Mouse (Mus musculus): ENCODE results near the gene Bglap2. TPM values are rescaled to one million over a fixed set of nuclear protein-coding genes. Genes with fewer than 3 reads are reported as not detected.

Bglap2 gene
- polyA plus RNA-seq, 1 experiment from 2014 or later, result not detected

DNA sequence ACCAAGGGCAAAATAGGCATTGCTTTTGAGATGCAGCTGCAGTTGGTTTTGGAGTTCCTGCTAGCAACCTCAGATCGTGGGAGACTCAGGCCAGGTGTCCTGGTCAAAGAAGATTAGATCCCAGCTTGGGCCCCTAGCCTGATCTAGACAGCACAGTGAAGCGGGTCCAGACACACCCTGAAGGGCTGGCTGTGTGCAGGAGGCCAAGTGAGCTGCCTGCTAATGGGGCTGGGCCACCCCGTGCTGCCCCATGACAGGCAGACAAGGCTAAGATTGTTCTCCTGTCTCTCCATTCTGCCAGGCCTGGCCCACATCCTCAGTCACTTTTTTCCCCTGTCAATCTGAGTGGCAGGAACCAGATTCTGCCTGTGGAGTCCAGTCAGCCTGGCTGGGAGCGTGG lies 14.8 kb downstream of the Bglap2 start:
- Histone ChIP-seq H3K27me3 (ENCODE audit: control insufficient read depth, insufficient read depth, low read length) (peaks cover 15% of the 10 kb centered on the region), H3K4me1 (ENCODE audit: control insufficient read depth, insufficient read depth, low read length) (no peaks in the 10 kb centered on the region), H3K9ac (ENCODE audit: low read length) (no peak overlapping the region), H3K36me3 (ENCODE audit: control insufficient read depth, insufficient read depth, low read length) (peaks cover 18% of the 10 kb centered on the region), H3K4me3 (ENCODE audit: low read depth, low read length) (no peak overlapping the region), H3K9me3 (ENCODE audit: control insufficient read depth, low read length) (no peaks in the 10 kb centered on the region), H3K27ac (ENCODE audit: low read depth, low read length) (no peak overlapping the region), H3K4me2 (ENCODE audit: low read depth) (no peak overlapping the region)
- DNase-seq (ENCODE audit: low spot score) (no peak), ATAC-seq (ENCODE audit: insufficient read depth, low FRiP score, low TSS enrichment) (no peak)
- 70% methylated on average over 4 of the region's 4 CpGs for WGBS

DNA sequence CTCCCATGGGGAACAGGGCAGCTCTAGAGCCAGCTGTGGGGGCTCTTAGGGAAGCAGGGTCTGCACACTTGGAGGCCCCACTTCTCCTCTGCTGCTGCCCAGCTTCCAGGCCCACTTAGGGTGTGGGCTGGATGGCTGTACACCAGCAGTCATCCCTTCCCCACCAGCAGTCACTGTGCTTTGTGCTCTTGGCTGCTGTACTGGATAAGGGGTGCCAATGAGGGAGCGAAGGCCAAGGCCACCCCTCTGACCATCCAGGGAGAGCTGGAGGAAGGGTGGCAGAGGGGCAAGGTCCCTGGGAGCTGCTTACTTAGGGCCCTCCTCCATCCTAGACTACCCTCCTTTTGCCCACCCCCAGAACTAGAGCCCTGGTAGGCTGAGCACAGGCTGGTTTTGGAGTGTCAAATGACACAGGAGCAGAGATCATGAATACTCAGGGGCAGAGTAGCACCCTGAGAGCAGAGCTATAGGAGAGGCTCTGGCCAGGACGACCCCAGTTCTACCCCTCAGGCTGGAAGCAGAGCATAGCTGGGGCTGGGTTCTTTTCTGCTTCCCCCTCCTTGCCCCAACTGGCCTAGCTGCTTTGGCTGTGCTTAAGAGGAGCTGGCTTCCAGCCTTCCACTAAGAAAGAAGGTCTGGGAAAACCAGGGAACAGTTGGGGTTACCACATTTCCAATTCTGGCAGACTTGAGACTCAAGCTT lies 16.7 kb downstream of the Bglap2 start:
- peaks cover 27% of the 10 kb centered on the region for H3K36me3 ChIP-seq (ENCODE audit: control insufficient read depth, insufficient read depth, low read length)
- H3K9ac ChIP-seq (ENCODE audit: low read length), result no peak overlapping the region
- no peaks in the 10 kb centered on the region for H3K4me1 ChIP-seq (ENCODE audit: control insufficient read depth, insufficient read depth, low read length)
- ATAC-seq (ENCODE audit: insufficient read depth, low FRiP score, low TSS enrichment) (no peak), DNase-seq (ENCODE audit: low spot score) (peak; percentile 6)
- 86% methylated on average over 2 of the region's 2 CpGs for WGBS
- no peak overlapping the region for H3K4me2 ChIP-seq (ENCODE audit: low read depth)
- H3K4me3 ChIP-seq (ENCODE audit: low read depth, low read length), result no peak overlapping the region
- H3K27ac ChIP-seq (ENCODE audit: low read depth, low read length), result no peak overlapping the region
- peaks cover 15% of the 10 kb centered on the region for H3K27me3 ChIP-seq (ENCODE audit: control insufficient read depth, insufficient read depth, low read length)
- H3K9me3 ChIP-seq (ENCODE audit: control insufficient read depth, low read length), result no peaks in the 10 kb centered on the region

DNA sequence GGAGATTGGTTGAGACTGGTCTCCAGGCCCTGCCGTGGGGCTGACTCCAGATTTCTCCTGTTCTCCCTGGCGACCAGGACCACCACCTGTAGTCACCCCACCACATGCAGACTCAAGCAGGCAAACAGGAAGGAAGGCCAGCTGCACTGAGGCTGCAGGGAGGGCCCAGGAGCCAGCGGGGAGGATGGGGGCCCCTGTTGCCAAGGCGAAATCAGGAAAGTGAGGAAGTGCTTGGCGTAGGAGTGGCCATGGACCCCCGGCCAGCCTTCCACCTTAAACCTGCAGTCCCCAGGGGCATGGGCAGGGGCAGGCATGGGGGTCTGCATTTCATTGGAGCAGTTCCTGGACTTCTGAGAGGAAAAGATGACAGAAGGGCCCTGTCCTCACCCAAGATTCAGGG lies 17.4 kb downstream of the Bglap2 start:
- WGBS, result 84% methylated on average over 6 of the region's 6 CpGs
- peak; percentile 10 for DNase-seq (ENCODE audit: low spot score)
- Histone ChIP-seq H3K4me1 (ENCODE audit: control insufficient read depth, insufficient read depth, low read length) (no peaks in the 10 kb centered on the region), H3K27me3 (ENCODE audit: control insufficient read depth, insufficient read depth, low read length) (peaks cover 15% of the 10 kb centered on the region), H3K9me3 (ENCODE audit: control insufficient read depth, low read length) (no peaks in the 10 kb centered on the region), H3K36me3 (ENCODE audit: control insufficient read depth, insufficient read depth, low read length) (peaks cover 34% of the 10 kb centered on the region), H3K4me3 (ENCODE audit: low read depth, low read length) (no peak overlapping the region), H3K9ac (ENCODE audit: low read length) (no peak overlapping the region), H3K4me2 (ENCODE audit: low read depth) (no peak overlapping the region), H3K27ac (ENCODE audit: low read depth, low read length) (no peak overlapping the region)
- no peak for ATAC-seq (ENCODE audit: insufficient read depth, low FRiP score, low TSS enrichment)

DNA sequence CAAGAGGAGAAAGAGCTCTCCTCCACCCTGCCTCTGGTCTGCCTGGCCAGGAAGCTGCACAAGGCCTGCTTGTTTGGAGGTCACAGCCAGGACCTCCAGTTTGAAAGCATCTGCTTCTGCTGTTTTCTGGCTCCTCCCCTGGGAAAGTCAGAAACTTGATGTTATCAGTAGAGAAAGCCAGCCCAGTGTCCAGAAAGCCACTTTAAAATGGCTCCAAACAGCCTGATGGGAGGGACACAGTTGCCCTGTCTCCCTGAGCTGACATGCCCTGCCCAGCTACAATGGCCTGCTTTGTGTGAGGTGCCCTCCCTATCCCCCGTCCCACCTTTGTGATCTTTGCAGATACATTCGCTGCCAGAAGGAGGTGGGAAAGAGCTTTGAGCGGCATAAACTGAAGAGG lies 18.5 kb downstream of the Bglap2 start:
- Histone ChIP-seq H3K4me1 (ENCODE audit: control insufficient read depth, insufficient read depth, low read length) (no peaks in the 10 kb centered on the region), H3K9ac (ENCODE audit: low read length) (no peak overlapping the region), H3K27ac (ENCODE audit: low read depth, low read length) (no peak overlapping the region), H3K4me3 (ENCODE audit: low read depth, low read length) (no peak overlapping the region), H3K27me3 (ENCODE audit: control insufficient read depth, insufficient read depth, low read length) (peaks cover 9% of the 10 kb centered on the region; the same call in 1 of the 2 replicates), H3K36me3 (ENCODE audit: control insufficient read depth, insufficient read depth, low read length) (peaks cover 39% of the 10 kb centered on the region), H3K4me2 (ENCODE audit: low read depth) (no peak overlapping the region), H3K9me3 (ENCODE audit: control insufficient read depth, low read length) (no peaks in the 10 kb centered on the region)
- 70% methylated on average over 3 of the region's 3 CpGs for WGBS
- no peak for DNase-seq (ENCODE audit: low spot score)
- no peak for ATAC-seq (ENCODE audit: insufficient read depth, low FRiP score, low TSS enrichment)

DNA sequence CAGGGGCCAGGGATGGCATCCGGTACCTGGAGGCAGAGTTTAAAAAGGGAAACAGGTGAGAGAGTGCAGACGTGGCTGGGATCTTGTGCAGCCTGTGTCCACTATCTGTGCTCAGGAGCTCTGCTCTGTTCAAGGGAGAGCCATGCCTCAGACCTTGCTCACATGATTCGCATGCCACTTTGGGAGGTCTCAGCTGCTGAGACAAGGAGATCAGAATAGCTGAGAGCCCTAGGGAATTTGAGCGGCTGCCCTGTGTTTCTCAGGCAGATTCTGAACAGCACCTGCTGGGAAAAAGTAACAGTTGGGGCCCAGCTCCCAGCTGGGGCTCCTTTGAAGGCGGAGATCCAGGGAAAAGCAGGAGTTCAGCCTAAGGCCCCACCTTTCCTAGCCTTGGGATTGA lies 18.9 kb downstream of the Bglap2 start:
- H3K4me2 ChIP-seq (ENCODE audit: low read depth), result no peak overlapping the region
- H3K36me3 ChIP-seq (ENCODE audit: control insufficient read depth, insufficient read depth, low read length), result peaks cover 39% of the 10 kb centered on the region
- H3K9ac ChIP-seq (ENCODE audit: low read length), result no peak overlapping the region
- no peak overlapping the region for H3K4me3 ChIP-seq (ENCODE audit: low read depth, low read length)
- WGBS, result 75% methylated on average over 5 of the region's 5 CpGs
- ATAC-seq (ENCODE audit: insufficient read depth, low FRiP score, low TSS enrichment) (no peak), DNase-seq (ENCODE audit: low spot score) (peak; percentile 24)
- peaks cover 6% of the 10 kb centered on the region; the same call in 1 of the 2 replicates for H3K27me3 ChIP-seq (ENCODE audit: control insufficient read depth, insufficient read depth, low read length)
- no peaks in the 10 kb centered on the region for H3K4me1 ChIP-seq (ENCODE audit: control insufficient read depth, insufficient read depth, low read length)
- no peaks in the 10 kb centered on the region for H3K9me3 ChIP-seq (ENCODE audit: control insufficient read depth, low read length)
- H3K27ac ChIP-seq (ENCODE audit: low read depth, low read length), result no peak overlapping the region

DNA sequence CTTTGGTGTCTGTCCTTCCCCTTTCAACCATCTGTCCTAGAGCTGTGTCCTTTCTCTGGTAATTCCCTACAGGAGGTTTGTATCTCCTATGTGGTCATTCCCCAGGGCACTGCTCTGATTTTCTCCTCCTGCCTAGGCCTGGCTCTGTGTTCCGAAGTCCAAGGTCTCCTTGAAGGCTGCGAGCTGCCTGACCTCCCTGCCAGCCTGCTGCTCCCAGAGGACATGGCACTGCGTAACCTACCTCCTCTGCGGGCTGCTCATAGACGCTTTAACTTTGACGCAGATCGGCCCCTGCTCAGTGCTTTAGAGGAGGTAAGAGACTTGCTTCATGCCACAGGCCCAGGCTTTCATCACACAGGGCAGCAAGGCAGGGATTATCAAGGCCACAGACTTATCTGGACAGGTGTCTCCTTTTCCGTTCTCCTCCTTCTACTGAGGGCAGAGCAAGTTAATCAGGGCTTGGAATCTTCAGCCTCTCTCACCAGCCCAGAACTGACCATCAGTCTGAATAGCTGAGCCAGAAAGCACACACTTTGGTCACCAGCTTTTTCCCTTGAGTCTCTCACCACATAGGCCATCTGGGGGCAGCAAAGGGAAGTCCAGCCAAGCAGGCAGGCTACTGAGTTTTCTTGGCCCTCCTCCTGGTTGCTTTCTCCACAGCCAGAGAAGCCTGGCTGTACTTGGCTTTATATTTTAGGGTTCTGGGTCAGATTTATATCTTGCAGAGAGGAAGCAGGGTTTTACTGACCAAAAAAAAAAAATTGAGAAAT lies 23.9 kb downstream of the Bglap2 start:
- no peaks in the 10 kb centered on the region for H3K27me3 ChIP-seq (ENCODE audit: control insufficient read depth, insufficient read depth, low read length)
- H3K9ac ChIP-seq (ENCODE audit: low read length), result no peak overlapping the region
- no peak overlapping the region for H3K4me3 ChIP-seq (ENCODE audit: low read depth, low read length)
- ATAC-seq (ENCODE audit: insufficient read depth, low FRiP score, low TSS enrichment), result no peak
- no peaks in the 10 kb centered on the region for H3K9me3 ChIP-seq (ENCODE audit: control insufficient read depth, low read length)
- peaks cover 61% of the 10 kb centered on the region for H3K36me3 ChIP-seq (ENCODE audit: control insufficient read depth, insufficient read depth, low read length)
- WGBS, result 95% methylated on average over 8 of the region's 8 CpGs
- H3K27ac ChIP-seq (ENCODE audit: low read depth, low read length), result no peak overlapping the region
- DNase-seq (ENCODE audit: low spot score), result peak; percentile 5
- H3K4me1 ChIP-seq (ENCODE audit: control insufficient read depth, insufficient read depth, low read length), result no peaks in the 10 kb centered on the region
- H3K4me2 ChIP-seq (ENCODE audit: low read depth), result no peak overlapping the region

DNA sequence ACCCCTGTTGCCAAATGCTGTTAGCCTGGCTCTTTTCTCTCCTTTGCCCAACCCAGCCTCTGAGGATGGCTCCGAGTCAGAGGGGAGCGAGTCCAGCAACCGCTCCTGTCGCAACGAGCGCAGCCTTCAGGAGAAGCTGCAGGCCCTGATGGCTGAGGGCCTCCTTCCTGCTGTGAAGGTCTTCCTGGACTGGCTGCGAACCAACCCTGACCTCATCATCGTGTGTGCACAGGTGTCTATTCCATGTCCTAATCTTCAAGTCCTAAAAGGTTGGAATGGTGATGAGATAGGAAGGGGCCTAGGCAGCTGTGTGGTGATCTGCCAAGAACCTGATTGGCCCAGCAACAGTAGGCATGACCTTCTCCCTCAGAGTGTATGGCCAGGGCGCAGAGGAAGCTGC lies 25.6 kb downstream of the Bglap2 start:
- Histone ChIP-seq H3K9ac (ENCODE audit: low read length) (no peak overlapping the region), H3K27ac (ENCODE audit: low read depth, low read length) (no peak overlapping the region), H3K4me3 (ENCODE audit: low read depth, low read length) (no peak overlapping the region), H3K4me1 (ENCODE audit: control insufficient read depth, insufficient read depth, low read length) (no peaks in the 10 kb centered on the region), H3K4me2 (ENCODE audit: low read depth) (no peak overlapping the region), H3K27me3 (ENCODE audit: control insufficient read depth, insufficient read depth, low read length) (no peaks in the 10 kb centered on the region), H3K9me3 (ENCODE audit: control insufficient read depth, low read length) (no peaks in the 10 kb centered on the region), H3K36me3 (ENCODE audit: control insufficient read depth, insufficient read depth, low read length) (peaks cover 57% of the 10 kb centered on the region)
- WGBS, result 97% methylated on average over 9 of the region's 9 CpGs
- DNase-seq (ENCODE audit: low spot score) (peak; percentile 10), ATAC-seq (ENCODE audit: insufficient read depth, low FRiP score, low TSS enrichment) (no peak)

DNA sequence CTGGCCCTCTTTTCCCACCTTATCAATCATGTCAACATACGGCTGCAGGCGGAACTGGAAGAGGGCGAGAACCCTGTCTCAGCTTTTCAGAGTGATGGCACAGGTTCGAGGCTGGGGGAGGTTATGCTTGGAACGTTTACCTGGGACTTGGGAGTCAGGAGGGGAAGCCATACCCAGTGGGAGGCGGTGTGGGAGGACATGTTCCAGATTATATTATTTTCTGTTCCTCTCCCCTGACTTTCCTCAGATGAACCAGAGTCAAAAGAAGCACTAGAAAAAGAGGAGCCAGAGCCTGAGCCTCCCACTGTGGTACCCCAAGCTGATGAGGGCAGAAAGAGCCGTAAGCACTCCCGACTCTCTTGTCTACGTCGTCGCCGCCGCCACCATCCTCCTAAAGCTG lies 27.8 kb downstream of the Bglap2 start:
- H3K27ac ChIP-seq (ENCODE audit: low read depth, low read length), result no peak overlapping the region
- no peaks in the 10 kb centered on the region for H3K4me1 ChIP-seq (ENCODE audit: control insufficient read depth, insufficient read depth, low read length)
- H3K9ac ChIP-seq (ENCODE audit: low read length), result no peak overlapping the region
- DNase-seq (ENCODE audit: low spot score), result no peak
- H3K4me2 ChIP-seq (ENCODE audit: low read depth), result no peak overlapping the region
- H3K9me3 ChIP-seq (ENCODE audit: control insufficient read depth, low read length), result no peaks in the 10 kb centered on the region
- 93% methylated on average over 13 of the region's 13 CpGs for WGBS
- ATAC-seq (ENCODE audit: insufficient read depth, low FRiP score, low TSS enrichment), result no peak
- H3K4me3 ChIP-seq (ENCODE audit: low read depth, low read length), result no peak overlapping the region
- no peaks in the 10 kb centered on the region for H3K27me3 ChIP-seq (ENCODE audit: control insufficient read depth, insufficient read depth, low read length)
- peaks cover 51% of the 10 kb centered on the region for H3K36me3 ChIP-seq (ENCODE audit: control insufficient read depth, insufficient read depth, low read length)

DNA sequence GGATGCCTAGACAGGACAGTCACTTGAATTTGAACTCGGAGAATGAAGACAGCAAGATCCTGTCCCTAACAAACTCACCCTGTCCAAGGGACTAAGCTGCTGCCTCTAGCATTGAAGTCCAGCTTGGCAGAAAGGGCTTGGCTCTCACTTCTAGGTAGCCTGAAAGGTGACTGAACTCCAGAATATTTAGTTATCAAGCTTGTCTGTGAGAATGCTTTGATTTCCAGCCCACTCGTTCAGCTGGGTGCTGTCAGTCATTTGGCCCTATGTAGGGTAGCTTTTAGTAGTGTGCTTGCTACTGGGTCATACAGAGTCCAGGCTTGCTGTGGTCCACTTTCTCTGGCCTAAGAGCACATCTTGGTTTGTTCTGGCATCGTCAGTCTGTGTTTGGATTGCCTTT lies 39.5 kb downstream of the Bglap2 start:
- no peak for ATAC-seq (ENCODE audit: insufficient read depth, low FRiP score, low TSS enrichment)

More for the DNA sequence above, 39.5 kb downstream of the Bglap2 start:
- Histone ChIP-seq H3K9ac (ENCODE audit: low read length) (no peak overlapping the region), H3K4me1 (ENCODE audit: control insufficient read depth, insufficient read depth, low read length) (peaks cover 10% of the 10 kb centered on the region; the same call in 1 of the 2 replicates), H3K27me3 (ENCODE audit: control insufficient read depth, insufficient read depth, low read length) (no peaks in the 10 kb centered on the region), H3K4me2 (ENCODE audit: low read depth) (no peak overlapping the region), H3K4me3 (ENCODE audit: low read depth, low read length) (no peak overlapping the region), H3K27ac (ENCODE audit: low read depth, low read length) (no peak overlapping the region), H3K9me3 (ENCODE audit: control insufficient read depth, low read length) (no peaks in the 10 kb centered on the region), H3K36me3 (ENCODE audit: control insufficient read depth, insufficient read depth, low read length) (peaks cover 17% of the 10 kb centered on the region)
- 79% methylated on average over 3 of the region's 3 CpGs for WGBS
- DNase-seq (ENCODE audit: low spot score), result peak; percentile 7

Measured in neural tube, embryonic 11.5 days (tissue).